Mouse (Mus musculus) erythroblast, embryonic 14.5 days (primary cell): ENCODE data around the gene Casp12.

Source experiments
- GATA1 ChIP-seq: IDR thresholded peaks from 2 replicates; pipeline ENCODE4 v1.6.1; 2012; ENCODE audit warnings: low read length, inconsistent platforms, mixed read lengths
- TAL1 ChIP-seq: IDR thresholded peaks from 3 replicates; pipeline ENCODE4 v1.6.1; 2012; ENCODE audit warnings: low read length, inconsistent platforms, mixed read lengths

DNA sequence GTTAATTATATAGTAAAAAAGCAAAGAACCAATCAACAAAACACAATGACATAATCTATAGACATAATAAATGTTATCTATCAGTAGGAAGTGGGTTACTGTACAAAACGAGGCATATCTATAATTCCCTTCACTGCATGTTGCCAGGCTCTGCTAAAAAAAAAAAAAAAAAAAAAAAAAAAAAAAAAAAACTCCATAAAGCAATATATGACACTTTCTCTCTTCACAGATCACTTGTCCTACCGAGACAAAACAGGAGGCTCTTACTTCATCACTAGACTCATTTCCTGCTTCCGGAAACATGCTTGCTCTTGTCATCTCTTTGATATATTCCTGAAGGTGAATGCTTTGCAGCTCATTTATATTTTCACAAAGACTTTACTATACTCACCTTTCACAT lies 17.0 kb upstream of the Casp12 start:
- no peak for TF ChIP-seq GATA1
- TF ChIP-seq TAL1: no peak
